Mouse (Mus musculus): ENCODE results near the gene Polr1e.
"Not testable (repeated sequence)": the region's sequence is repeated elsewhere in the genome, so short reads cannot be mapped to it uniquely, and the experiment has no call there.

The Polr1e gene

GRCm38 (mm10) chr4:45018452-45018980, at the start of gene Polr1e:
Polr1e (plus strand) TSS chr4:45018583.
- DNase-seq (ENCODE audit: extremely low spot score, low spot score) = peak; percentile 92

DNA sequence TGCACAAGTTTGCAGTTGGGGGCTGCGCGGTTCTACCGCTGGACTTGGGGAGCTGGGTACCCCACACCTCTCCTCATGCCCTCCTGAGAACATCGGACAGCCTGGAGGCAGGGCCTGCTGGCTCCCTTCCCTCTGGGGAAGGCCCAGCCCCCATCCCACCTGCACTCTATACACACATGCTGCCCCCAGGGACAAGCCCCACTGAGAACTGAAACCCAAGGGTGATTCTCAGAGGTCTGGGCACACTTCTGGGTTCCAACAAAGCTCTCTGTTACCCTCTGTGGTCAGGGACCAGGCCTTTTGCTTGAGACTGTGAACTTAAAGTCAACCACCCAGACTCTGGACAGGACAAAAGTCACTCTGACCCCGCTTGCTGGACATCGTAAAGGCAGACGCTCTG, 48.3 kb upstream of the Polr1e start:
- DNase-seq (ENCODE audit: extremely low spot score, low spot score) = no peak

DNA sequence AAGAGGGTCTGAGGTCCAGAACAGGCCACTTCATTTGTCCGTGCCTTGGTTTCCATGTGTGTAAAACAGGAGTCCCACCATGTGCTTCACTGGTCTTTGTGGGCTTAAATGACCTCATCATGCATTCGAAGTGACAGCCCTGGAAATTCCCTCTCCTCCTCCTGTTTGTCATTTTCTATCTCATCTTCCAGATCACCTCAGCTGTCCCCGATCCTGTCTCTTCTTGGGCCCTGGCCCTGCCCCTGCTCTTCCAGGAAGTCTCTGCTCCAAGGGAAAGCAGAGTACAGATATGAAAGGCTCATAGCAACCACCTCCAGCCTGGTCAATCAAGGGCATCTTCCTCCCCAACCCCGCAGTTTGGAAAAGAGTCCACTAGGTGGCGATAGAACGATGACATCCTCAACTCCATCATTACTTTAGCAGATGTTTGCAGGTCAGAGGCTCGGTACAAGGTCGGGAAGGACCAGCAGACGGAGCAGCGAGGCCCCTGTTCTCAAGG, 47.7 kb upstream of the Polr1e start:
- peak; percentile 79 for DNase-seq (ENCODE audit: extremely low spot score, low spot score)

GRCm38 (mm10) chr4:44973450-44973849, 44.9 kb upstream of the Polr1e start:
- DNase-seq (ENCODE audit: extremely low spot score, low spot score) = peak; percentile 85

- DNase-seq (ENCODE audit: extremely low spot score, low spot score) = no peak
Observed at GRCm38 (mm10) chr4:44973871-44974270, 44.5 kb upstream of the Polr1e start.

DNA sequence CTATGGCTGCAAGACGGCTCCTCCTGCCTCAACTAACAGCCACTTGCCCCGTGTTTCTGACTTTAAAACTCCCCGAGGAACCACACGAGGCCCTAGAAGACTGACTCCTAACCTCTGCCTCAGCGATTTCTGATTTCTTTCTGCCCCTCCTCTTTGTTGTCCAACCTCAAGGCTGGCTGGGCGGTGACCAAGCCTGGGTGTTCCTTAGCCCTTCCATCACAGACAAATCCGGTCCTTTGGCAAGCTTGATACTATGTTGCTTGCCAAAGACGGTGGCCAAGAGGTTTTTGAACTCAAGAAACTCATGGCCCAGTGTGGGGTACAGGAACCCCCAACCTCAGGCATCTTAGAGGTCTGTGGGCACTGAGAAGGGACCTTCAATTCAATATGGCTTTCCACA, 44.1 kb upstream of the Polr1e start:
- no peak for DNase-seq (ENCODE audit: extremely low spot score, low spot score)

DNA sequence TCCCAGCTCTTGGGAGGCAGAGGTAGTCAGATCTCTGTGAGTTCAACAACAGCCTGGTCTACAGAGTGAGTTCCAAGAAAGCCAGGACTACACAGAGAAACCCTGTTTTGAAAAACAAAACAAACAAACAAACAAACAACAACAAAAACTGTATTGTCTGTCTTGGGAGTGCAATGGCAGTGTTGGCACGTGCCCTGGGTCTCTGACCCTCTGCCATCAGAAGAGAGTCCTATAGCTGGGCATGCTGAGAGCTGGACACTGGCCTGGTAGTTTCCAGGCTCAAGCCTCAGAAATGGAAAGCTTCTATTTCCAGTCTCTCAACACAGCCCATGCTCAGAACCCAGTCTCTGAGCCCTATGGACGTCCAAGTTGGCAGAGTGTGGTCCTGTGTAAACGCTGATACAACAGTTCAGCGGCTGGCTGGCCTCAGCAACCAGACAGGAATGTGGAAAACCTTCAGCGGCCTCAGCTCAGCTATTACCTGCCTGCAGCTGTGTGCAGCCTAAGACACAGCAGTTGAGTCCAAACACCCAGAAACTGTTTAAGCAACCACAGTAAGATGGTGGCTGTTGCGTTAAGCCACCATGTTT, 42.3 kb upstream of the Polr1e start:
- DNase-seq (ENCODE audit: extremely low spot score, low spot score) = no peak

DNA sequence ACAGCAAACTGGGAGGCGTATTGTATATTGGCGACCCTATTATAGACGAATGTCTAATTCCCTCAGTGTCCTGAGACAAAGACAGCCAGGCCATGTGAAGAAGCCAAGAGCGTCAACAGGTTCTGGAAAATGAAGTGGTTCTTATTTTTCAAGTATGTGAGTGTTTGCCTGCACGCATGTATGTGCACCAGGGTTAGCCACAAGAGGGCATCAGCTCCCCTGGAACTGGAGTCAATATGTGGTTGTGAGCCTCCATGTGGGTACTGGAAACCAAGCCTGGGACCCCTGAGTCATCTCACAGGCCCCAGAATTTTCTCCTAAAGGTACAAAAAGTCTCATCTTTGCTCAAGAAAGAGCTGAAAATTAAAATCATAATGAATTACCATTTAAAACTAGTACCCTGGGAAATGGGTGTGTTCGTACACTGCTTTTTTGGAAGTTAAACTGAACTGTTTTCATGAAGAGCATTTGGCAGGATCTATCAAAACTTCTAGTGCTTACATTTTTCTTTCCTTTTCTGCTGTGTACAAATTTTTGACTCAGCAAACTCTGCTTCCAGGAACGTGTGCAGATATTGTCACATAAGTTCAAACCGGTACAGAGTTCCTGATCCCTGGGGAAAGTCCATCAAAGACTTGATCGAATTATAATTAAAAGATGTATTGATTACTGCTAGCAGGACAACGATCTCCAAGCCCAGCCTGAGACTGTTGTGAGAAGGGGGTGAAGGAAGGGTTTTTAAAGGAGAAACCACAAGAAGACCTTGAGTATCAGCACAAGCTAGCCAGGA, 41.3 kb upstream of the Polr1e start:
- no peak for DNase-seq (ENCODE audit: extremely low spot score, low spot score)

DNA sequence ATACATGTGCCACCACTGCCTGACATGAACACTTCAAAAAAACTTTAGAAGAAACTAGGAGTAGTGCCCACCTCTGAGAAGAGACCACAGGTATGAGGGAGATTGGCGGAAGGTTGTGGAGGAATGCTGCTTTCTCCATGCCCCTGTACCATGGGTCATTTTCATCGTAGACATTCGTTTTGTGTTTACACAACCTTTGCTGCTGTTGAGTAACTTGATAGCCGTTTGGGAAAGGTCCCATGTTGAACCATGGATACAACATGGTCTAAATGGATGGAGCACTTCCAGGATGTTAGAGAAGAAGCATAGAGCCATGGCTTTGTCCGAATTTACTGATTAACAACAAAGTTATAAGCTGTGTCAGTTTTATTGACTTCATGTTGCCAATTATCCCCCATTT, 40.2 kb upstream of the Polr1e start:
- no peak for DNase-seq (ENCODE audit: extremely low spot score, low spot score)

GRCm38 (mm10) chr4:44979794-44980338, 38.5 kb upstream of the Polr1e start:
- no peak for DNase-seq (ENCODE audit: extremely low spot score, low spot score)

DNA sequence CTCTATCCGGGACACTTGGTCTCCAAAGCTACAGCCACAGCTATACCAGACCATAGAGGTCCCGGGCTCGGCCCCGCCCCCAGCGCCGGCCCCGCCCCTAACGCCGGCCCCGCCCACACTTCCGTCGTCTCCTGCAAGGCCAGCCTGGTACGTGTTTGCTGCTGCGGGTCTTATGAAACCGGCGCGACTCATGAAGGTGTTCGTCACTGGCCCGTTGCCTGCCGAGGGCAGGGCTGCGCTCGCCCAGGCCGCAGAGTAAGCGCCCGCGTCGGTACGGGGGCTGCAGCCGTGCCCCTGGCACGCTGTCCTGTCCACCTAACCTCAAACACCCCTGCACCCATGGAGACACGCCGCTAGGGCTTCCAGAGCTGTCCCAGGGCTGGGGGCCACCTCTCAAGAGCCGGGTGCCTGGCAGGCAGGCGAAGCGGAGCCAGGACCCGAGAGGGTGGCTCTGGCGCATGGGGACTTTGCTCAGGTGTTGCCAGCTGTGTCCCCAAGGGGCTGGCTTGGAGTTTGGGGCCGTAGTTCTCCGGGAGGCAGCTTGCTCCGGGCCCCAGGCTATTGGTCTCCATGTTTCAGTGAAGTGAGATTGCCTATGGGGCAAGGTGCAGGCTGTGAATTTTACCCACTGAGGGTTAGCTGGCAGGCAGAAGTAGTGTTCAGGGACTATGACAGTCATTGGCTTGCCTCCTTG, 37.0 kb upstream of the Polr1e start, which contains the start of gene Grhpr:
TSS of gene Grhpr (plus strand) at position 116 of the 694 bp plus-strand sequence.
- peak; percentile 94 for DNase-seq (ENCODE audit: extremely low spot score, low spot score)

DNA sequence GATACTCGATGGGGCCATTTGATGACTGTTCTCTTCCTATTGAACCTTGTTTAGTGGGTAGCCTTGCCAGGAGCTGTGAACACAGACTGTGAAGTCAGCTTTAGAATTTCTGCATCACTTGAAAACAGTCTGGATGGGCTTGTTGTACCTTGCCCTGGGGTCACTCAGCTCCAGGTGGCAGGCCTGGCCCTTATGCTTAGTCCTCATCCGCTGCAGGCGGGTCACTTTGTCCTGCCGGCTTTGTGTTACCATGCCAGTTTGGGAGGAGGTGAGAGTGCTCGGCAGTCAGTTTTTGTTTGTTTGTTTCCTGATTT, 36.5 kb upstream of the Polr1e start:
- DNase-seq (ENCODE audit: extremely low spot score, low spot score) = no peak

DNA sequence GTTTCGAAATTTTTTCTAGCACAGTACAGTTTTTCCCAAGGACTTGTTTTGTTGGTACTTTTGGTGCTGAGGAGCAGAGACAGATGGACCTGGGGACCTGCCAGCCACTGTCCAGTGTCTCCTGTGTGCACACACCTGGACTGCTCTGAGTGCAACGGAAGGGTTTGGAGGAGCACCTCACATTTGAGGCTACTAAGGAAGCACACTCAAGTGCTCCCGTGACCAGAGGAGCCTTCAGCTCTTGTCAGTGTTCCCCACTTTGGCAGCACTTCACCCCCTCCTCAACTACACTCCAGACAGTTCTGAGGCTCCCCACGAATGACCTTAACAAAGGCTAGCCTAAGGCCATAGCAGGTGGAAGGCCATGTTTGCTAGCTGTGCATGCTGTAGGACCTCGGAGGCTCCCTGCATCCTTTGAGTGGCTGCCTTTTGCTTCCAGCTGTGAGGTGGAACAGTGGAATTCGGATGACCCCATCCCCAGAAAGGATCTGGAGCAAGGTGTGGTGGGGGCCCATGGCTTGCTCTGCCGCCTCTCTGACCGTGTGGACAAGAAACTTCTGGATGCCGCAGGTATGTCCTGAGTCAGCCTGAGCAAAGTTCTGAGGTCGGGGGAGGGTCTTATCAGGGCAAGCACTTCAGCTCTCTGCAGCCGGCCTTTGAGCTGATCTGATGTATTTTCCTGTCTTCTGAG, 35.8 kb upstream of the Polr1e start:
- DNase-seq (ENCODE audit: extremely low spot score, low spot score) = no peak

GRCm38 (mm10) chr4:44983131-44983740, 35.1 kb upstream of the Polr1e start:
- DNase-seq (ENCODE audit: extremely low spot score, low spot score) = no peak

DNA sequence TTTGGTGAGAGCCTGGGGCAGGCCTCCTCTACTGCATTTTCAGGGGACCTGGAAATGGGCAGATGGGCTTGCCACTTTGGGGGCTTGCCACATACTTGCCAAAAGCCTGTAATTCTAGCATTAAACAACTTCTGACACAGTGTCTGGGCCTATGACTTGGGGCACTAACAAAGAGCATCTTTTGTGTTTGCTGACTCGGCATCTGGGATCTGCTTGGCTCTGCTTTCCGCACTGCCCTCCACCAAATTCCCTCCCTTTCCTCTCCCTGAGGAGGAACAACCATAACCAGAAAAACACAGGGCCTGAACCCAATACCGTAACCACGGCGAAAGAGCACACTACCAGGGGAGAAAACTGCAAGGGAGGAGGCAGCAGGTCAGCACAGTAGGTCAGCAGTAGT, 27.8 kb upstream of the Polr1e start:
- DNase-seq (ENCODE audit: extremely low spot score, low spot score) = no peak

GRCm38 (mm10) chr4:44992330-44992729, 26.1 kb upstream of the Polr1e start:
- not testable (repeated sequence) for DNase-seq (ENCODE audit: extremely low spot score, low spot score)

DNA sequence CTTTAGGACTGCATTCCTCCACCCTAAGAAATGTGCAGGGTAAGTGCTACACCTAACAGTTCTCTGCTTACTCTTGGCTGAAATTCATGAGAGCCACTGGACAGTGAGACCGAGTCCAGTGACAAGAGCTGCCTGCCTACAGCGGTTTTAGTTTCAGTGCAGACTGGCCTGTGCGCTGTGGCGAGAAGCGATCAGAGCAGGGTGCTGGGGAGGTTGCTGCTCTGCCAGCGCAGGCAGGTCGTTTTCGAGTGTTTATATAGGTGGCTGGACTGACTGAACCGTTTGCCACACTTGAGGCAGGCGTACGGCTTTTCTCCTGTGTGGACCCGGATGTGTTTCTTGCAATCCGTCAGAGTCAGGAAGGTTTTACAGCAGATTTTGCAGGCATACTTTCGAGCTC, 25.2 kb upstream of the Polr1e start:
- DNase-seq (ENCODE audit: extremely low spot score, low spot score) = not testable (repeated sequence)

DNA sequence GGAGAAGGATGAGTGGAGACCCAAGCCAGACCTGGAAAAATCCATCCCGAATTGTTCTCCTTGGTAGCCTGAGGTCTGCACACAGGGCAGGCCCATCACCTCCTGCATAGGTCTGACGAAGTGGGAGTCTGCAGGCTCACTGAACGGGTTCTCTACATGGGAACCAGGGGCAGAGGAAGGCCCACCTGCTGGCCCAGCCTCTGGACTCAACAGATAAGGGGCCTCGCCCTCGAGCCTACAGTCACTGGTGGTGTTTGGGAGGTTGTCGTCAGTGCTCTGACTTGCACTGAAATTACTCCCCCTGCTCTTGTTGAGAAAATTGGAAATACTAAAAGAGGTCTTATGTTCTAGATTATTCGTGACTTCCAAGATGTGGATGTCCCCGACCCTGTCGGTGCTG, 24.5 kb upstream of the Polr1e start:
- no peak for DNase-seq (ENCODE audit: extremely low spot score, low spot score)

- DNase-seq (ENCODE audit: extremely low spot score, low spot score) = no peak
Observed at GRCm38 (mm10) chr4:44994776-44995175, 23.6 kb upstream of the Polr1e start.

GRCm38 (mm10) chr4:44998071-44998470, 20.3 kb upstream of the Polr1e start:
- DNase-seq (ENCODE audit: extremely low spot score, low spot score) = no peak

GRCm38 (mm10) chr4:45000001-45000400, 18.4 kb upstream of the Polr1e start:
- no peak for DNase-seq (ENCODE audit: extremely low spot score, low spot score)

Measured in neural tube, embryonic 10.5 days (tissue).